Mouse (Mus musculus): ENCODE measurements around the gene Fam83d.

GRCm38 (mm10) chr2:158738591-158738990 is 29.3 kb upstream of the Fam83d start:
- TF ChIP-seq ZNF384 (IDR thresholded peaks at IDR 0.05; ENCODE audit: low read depth, low read length) (no peak), ZC3H11A (IDR thresholded peaks at IDR 0.05; ENCODE audit: low read depth, low read length) (no peak), NELFE (IDR thresholded peaks at IDR 0.05; ENCODE audit: low read depth, low read length) (no peak), HCFC1 (IDR thresholded peaks at IDR 0.05; ENCODE audit: low read depth, low read length) (no peak), ZMIZ1 (IDR thresholded peaks at IDR 0.05; ENCODE audit: low read depth, low read length) (no peak), CHD2 (IDR thresholded peaks at IDR 0.05; ENCODE audit: low read length) (no peak), JUND (conservative IDR thresholded peaks at IDR 0.05; ENCODE audit: low read depth, low read length) (no peak), UBTF (IDR thresholded peaks at IDR 0.05; ENCODE audit: low read depth, low read length) (no peak), USF1 (IDR thresholded peaks at IDR 0.05; ENCODE audit: low read depth, low read length) (no peak), MAX (IDR thresholded peaks at IDR 0.05; ENCODE audit: low read length) (no peak), E2F4 (IDR thresholded peaks at IDR 0.05; ENCODE audit: insufficient replicate concordance, low read depth, low read length) (no peak), NRF1 (IDR thresholded peaks at IDR 0.05; ENCODE audit: low read depth, low read length) (no peak)

Measured in CH12.LX (cell line).